Mouse (Mus musculus): ENCODE measurements at regions not wholly inside any gene's neighbourhood (a gene's known extent, or its start where the extent isn't known, plus 50 kb on each side); places are given as distances from the start of the nearest gene placed in this dataset.
A peak's percentile ranks its signal among the peaks of the same experiment; 100 is the strongest.

- peak; percentile 9 to 48 for DNase-seq (ENCODE audit: low spot score in 2 of 2)
These were observed 117.4 kb upstream of the Esp38 start for GRCm38 (mm10) chr17:39832900-39833299.
